Mouse (Mus musculus) testis, adult 2 months (tissue): ENCODE results near the gene Specc1. TPM values are rescaled to one million over a fixed set of nuclear protein-coding genes. Genes with fewer than 3 reads are reported as not detected.

ENCODE experiments used
- H3K27ac ChIP-seq: fragments of 200-500 bp; 2 replicates; pipeline ENCODE4 v1.5.1; 2012; ENCODE audit warnings: low read depth, low read length; ENCODE audit not compliant: control insufficient read depth, insufficient read depth
- H3K27me3 ChIP-seq: fragments of 200-500 bp; 2 replicates; pipeline ENCODE4 v1.6.1; 2012; ENCODE audit warnings: mild to moderate bottlenecking, low read length, moderate library complexity; ENCODE audit not compliant: control insufficient read depth, insufficient read depth
- H3K36me3 ChIP-seq: fragments of 200-500 bp; 2 replicates; pipeline ENCODE4 v1.6.1; 2012; ENCODE audit warnings: mild to moderate bottlenecking, low read length; ENCODE audit not compliant: control insufficient read depth, insufficient read depth
- H3K4me1 ChIP-seq: fragments of 200-500 bp; 2 replicates; pipeline ENCODE4 v1.6.1; 2012; ENCODE audit warnings: low read length; ENCODE audit not compliant: control insufficient read depth, insufficient read depth
- H3K4me3 ChIP-seq: fragments of 200-500 bp; 2 replicates; pipeline ENCODE4 v1.5.1; 2012; ENCODE audit warnings: low read depth, mild to moderate bottlenecking, low read length, moderate library complexity, mixed read lengths; ENCODE audit not compliant: control insufficient read depth
- CTCF ChIP-seq: fragments of 200-500 bp; IDR thresholded peaks from 2 replicates; pipeline ENCODE4 v1.5.1; 2012; ENCODE audit warnings: low read depth, mild to moderate bottlenecking, inconsistent platforms, low read length, moderate library complexity; ENCODE audit not compliant: control insufficient read depth, insufficient read depth, insufficient replicate concordance
- POLR2A ChIP-seq: fragments of 200-500 bp; IDR thresholded peaks from 2 replicates; pipeline ENCODE4 v1.6.1; 2012; ENCODE audit warnings: low read depth, mild to moderate bottlenecking, inconsistent platforms, low read length, moderate library complexity; ENCODE audit not compliant: control insufficient read depth
- polyA plus RNA-seq: library from polyadenylated mRNA; depleted of rRNA; stranded (reverse); fragments of >200 nt; gene quantifications from 2 replicates; pipeline ENCODE4 v1.2.3, GENCODE M21; 2012

Specc1 gene
- polyA plus RNA-seq, 1 experiment, result 10.0 TPM

GRCm38 (mm10) chr11:62213384-62213989 lies 256.9 kb downstream of the Specc1 start:
- no peaks in the 10 kb centered on the region for H3K27me3 ChIP-seq
- no peak overlapping the region for H3K4me3 ChIP-seq
- no peak for TF ChIP-seq CTCF
- no peak for TF ChIP-seq POLR2A
- no peaks in the 10 kb centered on the region for H3K36me3 ChIP-seq
- no peaks in the 10 kb centered on the region for H3K4me1 ChIP-seq
- no peak overlapping the region for H3K27ac ChIP-seq

- H3K4me3 ChIP-seq, result no peak overlapping the region
- H3K36me3 ChIP-seq, result no peaks in the 10 kb centered on the region
- no peaks in the 10 kb centered on the region for H3K27me3 ChIP-seq
- TF ChIP-seq CTCF, result no peak
- no peak for TF ChIP-seq POLR2A
- no peak overlapping the region for H3K27ac ChIP-seq
- H3K4me1 ChIP-seq, result no peaks in the 10 kb centered on the region
Measured at GRCm38 (mm10) chr11:62215107-62215506, 258.5 kb downstream of the Specc1 start.

GRCm38 (mm10) chr11:62217751-62218150 lies 261.2 kb downstream of the Specc1 start:
- Histone ChIP-seq H3K4me3 (no peak overlapping the region), H3K27me3 (no peaks in the 10 kb centered on the region), H3K36me3 (no peaks in the 10 kb centered on the region), H3K27ac (no peak overlapping the region), H3K4me1 (no peaks in the 10 kb centered on the region)
- TF ChIP-seq POLR2A (no peak), CTCF (no peak)

- TF ChIP-seq POLR2A (no peak), CTCF (no peak)
- no peaks in the 10 kb centered on the region for H3K36me3 ChIP-seq
- no peaks in the 10 kb centered on the region for H3K4me1 ChIP-seq
- no peak overlapping the region for H3K4me3 ChIP-seq
- H3K27me3 ChIP-seq, result no peaks in the 10 kb centered on the region
- no peak overlapping the region for H3K27ac ChIP-seq
Measured at GRCm38 (mm10) chr11:62220756-62221510, 264.4 kb downstream of the Specc1 start.

- Histone ChIP-seq H3K36me3 (no peaks in the 10 kb centered on the region), H3K27me3 (no peaks in the 10 kb centered on the region), H3K4me1 (no peaks in the 10 kb centered on the region), H3K27ac (no peak overlapping the region), H3K4me3 (no peak overlapping the region)
- no peak for TF ChIP-seq CTCF
- no peak for TF ChIP-seq POLR2A
Measured at GRCm38 (mm10) chr11:62223416-62223815, 266.9 kb downstream of the Specc1 start.

GRCm38 (mm10) chr11:62223962-62224361 lies 267.4 kb downstream of the Specc1 start:
- Histone ChIP-seq H3K27me3 (no peaks in the 10 kb centered on the region), H3K36me3 (no peaks in the 10 kb centered on the region), H3K27ac (no peak overlapping the region), H3K4me1 (no peaks in the 10 kb centered on the region), H3K4me3 (no peak overlapping the region)
- TF ChIP-seq POLR2A (no peak), CTCF (no peak)

- no peak overlapping the region for H3K4me3 ChIP-seq
- no peak overlapping the region for H3K27ac ChIP-seq
- H3K4me1 ChIP-seq, result no peaks in the 10 kb centered on the region
- TF ChIP-seq POLR2A (no peak), CTCF (no peak)
- H3K36me3 ChIP-seq, result no peaks in the 10 kb centered on the region
- no peaks in the 10 kb centered on the region for H3K27me3 ChIP-seq
Measured at GRCm38 (mm10) chr11:62224797-62225196, 268.2 kb downstream of the Specc1 start.
